Mouse (Mus musculus): ENCODE results near the gene Inhba.

Gene Inhba

DNA sequence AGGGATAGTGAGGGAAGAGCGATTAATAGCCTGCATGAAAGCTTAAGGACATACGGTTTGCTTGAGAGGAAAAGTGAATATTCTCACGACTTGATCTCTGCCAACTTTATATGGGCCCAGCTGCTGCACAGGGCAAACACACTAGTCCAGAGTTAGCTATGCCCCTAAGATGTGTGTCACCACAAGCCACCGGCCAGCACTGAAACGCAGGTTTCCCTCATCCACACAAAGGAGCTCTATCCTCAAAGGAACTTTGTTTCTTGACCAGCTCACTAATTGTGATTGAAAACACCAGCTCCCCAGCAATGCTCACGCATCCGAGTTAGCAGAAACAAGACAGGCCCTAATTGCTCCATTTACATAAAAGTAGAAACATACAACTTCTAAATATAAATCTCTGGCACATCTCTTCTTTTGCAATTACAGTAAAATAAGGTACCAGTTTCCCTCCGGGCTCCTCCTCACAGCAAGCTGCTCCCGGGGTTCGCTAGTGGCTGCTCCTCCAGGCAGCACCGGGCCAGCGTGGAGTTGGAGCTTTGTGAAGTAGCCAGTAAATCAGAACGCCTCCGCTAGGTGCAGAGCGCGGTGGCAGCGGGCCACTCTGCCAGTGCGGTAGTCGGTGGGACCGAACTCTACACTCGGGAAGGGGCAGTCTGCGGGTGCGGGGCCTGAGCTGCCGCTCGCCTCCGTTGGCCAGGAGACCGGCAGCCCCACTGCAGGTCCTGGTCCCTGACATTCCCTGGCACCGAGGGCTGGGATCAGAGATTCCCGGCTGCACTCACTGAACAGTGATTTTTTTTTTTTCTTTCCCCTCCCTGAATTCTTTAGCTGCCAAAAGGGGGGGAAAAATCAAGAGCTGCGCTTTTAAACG is at the start of gene Inhba:
TSS of gene Inhba (plus strand) at position 480 of the 871 bp plus-strand sequence.
- peak; percentile 19 for DNase-seq (ENCODE audit: low read depth, low spot score)

DNA sequence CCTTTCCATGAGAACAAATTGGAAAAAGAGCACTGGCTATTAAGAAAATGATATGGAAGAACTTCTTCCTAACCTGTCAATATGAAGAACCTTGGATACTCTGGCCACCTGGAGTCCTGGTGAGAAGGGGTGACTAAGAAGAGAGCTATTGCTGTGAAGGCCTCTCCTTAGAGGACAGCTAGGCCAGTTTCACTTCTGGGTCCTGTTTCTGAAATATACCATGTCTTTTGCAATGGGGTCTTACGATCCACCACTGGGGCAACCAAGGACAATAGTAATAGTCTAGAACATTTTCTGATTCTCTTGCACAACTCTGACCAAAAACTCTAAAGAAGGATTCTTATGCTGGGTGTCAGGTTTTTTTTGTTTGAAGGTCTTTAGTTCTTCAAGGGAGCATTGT is 35.1 kb upstream of the Inhba start:
- DNase-seq (ENCODE audit: low read depth, low spot score) = no peak

DNA sequence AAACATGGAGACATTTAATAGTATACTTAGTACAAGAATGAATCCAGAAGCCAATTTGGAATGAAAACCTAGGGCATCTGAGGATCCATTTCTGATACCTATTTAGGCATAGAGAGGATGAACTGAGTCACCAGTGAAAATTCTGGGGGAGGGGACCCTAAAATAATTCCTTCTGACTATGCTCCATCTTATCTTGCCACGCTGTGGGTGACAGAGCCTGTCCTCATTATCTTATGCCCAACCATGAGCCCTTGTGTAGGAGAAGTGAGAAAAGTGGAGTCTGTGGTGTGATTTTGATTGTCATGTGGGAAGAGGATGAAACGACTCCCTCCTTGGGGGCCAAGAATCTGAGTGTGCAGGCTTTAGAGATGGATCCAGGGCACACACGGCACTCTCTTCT is 32.1 kb upstream of the Inhba start:
- DNase-seq (ENCODE audit: low read depth, low spot score) = no peak

DNA sequence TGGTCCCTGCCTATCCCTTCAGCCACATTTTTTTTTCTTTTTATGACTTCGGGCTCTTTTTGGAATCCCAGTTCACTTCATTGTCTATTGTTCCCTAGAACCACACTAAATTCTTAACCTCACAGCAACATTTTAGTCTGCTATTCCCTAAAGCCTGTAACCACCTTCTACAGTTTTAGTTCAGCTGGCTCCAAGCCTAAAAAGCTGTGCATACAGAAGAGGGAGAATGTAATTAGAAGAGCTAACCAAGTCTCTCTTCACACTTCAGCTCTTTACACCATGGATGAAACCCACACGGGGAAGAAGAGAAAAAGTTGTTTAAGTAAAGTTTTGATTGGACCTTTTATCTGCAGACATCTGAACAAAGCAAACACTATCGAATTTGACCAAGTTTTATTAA is 29.6 kb upstream of the Inhba start:
- DNase-seq (ENCODE audit: low read depth, low spot score) = no peak

DNA sequence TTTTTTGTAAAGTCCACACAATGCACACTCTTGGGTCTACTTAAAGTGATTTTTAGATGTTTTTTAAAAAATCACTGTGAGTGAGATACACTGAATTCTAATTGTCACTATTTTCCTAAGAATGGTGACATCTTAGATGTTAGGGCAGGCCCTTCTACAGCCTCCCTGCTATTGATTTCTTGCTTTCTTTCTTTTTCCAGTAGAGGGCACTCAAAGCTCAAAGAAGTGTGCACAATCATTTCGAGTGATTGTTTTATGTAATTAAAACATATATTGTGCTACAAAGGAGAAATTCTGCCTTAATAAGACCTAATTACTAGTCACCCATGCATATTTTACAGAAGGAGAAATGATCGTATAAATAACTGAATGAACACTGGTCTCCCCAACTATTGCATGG is 25.9 kb upstream of the Inhba start:
- DNase-seq (ENCODE audit: low read depth, low spot score) = no peak

DNA sequence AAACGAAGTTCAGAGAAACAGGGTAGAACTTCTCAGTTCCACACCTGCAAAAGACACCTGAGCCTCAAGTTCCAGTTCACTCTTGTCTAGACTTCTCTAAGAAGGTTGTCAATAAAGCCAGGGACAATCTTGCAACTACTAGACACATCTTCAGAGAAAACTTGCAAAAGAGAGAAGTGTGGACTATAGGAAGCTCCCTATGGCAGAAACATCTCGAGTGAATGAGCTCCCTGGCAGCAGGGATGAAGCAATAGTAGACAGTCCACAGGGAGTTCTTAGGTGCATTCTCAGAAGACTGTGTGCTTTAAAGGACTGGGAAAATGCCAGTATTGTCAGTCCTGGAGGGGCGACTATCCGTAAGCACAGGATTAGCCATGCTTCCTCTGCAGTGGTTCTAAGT is 25.5 kb upstream of the Inhba start:
- DNase-seq (ENCODE audit: low read depth, low spot score) = no peak

DNA sequence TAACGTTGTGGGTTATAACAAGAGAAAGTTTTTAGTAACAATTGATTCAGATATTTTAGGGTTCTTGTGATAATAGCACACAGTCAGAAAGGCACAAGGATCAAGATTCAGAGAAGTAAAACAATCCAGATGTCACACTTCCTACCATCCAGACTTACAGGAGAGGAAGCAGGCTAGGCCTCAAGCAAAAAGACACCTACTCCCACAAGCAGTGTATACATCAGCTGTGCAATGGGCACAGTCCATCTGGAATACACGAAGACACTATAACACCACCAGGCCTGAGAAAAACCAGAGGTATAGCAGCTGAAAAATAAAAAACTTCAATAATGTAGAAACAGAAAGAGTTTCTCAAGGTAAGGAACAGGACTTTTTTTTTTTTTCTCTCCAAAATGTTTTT is 16.3 kb upstream of the Inhba start:
- DNase-seq (ENCODE audit: low read depth, low spot score) = no peak

DNA sequence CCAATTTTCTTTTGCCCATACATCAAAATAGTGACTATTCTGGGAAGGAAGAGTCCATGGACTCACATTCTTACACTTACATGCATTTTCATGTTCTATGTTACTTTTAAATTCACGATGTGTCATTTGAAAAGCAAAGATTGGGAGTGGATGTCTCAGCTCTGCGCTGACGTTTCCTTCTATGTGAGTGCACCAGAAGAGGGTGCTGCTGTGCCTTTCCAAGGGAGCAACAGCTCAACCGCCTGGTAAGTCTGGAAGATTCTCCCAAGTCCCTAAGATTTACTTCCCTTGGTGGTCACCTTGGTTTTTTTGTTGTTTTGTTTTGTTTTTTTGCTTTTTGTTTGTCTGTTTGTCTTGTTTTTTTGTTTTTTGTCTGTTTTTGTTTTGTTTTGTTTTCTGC is 6.1 kb upstream of the Inhba start:
- DNase-seq (ENCODE audit: low read depth, low spot score) = no peak

DNA sequence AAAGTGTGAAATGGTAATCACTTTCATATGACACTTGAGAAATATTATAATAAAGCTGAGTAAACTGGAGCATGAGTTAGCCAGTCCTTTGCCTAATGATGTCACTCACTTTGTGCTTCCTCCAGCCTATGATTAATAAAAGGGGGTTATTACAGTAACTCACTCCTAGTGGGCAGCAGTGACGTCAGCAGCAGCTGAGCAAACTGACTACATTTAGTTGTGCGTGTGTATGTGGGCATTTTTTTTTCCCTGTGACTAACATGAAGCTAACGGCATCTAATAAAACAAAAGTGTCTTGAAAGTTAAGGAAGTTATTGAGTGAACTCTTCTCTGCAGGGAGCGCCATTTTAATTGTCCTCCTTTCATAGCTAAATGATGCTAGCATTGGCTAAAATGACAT is 3.9 kb upstream of the Inhba start:
- no peak for DNase-seq (ENCODE audit: low read depth, low spot score)

DNA sequence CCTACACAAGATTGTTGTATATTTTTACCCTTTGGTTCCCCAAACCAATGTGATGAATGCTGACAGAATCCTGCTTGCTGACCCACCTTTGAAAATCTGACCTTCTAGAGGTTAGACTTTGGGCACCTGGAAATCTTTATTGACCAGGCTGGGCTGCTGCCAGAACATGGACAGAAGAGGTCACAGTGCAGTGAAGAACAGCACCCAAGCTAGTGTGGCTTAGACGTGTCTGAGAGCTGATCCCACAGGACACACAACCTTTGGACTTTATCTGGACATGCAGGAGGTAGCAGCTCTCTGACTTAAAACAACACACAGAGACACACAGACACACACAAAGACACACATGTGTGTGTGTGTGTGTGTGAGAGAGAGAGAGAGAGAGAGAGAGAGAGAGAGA is 3.3 kb upstream of the Inhba start:
- DNase-seq (ENCODE audit: low read depth, low spot score) = no peak

DNA sequence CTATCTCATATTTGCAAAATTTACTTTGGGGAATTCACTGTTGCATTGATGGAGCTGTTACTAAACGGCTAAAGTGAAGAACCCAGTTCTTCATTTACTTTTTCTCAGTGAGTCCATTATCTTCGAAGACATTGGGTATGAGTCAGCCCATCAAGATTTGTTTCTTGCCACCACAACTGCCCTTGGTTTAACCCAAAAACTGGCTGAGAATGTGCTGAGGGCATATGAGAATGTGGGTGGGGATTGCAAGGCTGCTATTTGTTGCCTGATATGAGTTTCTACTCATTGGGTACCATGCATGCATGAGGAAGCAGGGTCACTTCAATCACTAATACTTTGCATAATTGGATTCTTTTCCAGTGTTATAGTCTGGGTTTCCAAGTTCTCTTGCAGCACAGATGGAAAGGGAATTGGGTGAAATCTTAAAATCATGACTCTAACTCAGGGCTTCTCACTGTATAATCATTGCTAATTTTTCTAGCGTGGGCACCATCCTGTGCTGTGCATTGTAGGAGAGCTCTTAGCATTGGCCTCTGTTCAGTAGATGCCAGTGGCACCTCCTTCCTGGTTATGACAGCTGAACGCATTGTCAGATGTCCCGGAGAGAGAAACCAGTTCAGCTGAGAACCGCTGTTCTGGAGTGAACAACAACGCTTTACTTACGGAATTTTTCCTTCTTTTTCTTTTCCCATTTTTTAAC is 1.7 kb upstream of the Inhba start:
- no peak for DNase-seq (ENCODE audit: low read depth, low spot score)

DNA sequence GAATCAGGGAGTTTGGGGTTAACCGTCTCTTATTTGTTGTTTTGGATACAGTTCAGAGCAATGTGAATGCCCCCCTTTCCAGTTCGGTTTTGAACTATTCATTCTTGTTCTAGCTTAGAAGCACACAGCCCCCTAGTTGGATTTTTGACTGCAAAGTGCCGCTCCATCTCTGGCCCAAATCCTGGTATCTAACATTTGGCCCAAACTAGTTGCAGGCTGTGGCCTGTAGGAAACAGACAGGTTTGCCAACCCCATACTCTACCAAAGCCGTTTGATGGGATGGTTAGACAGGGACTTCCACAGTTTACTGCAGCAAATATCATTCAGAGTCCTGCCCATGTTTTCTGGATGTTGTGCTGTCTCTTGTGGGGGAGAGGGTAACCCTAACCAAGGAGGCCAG is 1.1 kb upstream of the Inhba start:
- no peak for DNase-seq (ENCODE audit: low read depth, low spot score)

DNA sequence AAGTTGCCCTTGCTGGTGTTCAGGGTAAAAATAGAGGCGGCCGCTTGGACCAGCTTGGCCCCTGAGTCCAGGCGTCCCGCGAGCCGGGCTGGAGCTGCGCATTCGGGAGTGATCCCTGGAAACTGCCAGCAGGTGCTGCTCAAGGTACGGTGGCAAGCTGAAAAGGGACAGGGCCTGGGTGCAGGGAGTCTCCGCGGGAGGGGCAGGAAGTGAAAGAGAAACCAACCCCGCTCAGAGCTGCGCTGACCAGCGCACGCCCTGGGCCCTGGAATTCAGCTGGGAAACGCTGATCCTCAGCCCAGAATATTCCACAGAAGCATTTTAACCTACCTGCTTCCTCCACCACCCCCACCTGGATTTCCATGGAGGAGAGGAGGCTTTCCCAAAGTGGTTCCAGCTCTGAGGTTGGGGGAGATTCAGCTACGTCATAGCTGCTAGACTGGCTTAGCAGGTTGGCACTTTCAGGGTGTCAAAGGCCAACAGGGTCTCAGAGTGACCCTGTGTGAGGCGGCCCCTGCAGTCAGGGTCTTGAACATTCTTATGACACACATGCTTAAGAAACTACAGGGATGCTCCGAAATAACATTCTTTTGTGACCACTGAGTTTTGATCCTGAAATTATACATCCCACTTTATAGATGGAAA is 714 bp downstream of the Inhba start:
- DNase-seq (ENCODE audit: low read depth, low spot score) = peak; percentile 57

DNA sequence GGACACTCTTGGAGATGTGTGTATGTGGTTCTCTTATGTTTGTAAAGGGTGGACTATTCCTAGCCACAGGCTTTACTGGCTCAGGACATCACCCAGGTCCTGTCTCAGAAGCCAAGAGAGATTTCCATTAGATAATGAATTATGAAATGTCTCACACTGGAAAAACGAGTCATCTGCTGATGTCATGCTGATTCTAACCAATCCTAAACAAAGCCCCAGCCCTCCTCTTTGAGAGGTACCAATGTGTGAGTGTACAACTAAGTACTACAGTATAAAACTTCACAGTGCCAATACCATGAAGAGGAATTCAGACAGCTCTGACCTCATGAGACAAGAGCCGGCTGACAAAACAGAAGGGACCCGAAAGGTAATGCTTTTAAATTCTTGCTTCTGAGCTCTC is 2.5 kb downstream of the Inhba start:
- no peak for DNase-seq (ENCODE audit: low read depth, low spot score)

DNA sequence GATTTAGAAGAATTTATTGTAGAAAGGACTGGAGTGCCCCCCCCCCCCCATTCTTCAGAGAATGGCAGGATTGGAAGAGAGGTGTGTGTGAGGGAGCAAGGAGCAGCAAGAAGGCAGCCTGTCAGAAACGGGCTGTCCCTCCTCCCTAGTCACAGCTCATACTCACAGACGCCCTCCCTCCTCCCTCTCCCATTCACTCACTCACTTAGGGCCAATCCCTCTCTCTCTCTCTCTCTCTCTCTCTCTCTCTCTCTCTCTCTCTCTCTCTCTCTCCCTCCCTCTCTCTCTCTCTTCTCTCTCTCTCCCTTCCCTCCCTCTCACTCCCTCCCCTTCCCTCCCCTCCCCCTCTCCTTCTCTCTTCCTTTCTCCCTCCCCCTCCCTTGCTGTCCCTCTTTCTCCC is 4.9 kb downstream of the Inhba start:
- no peak for DNase-seq (ENCODE audit: low read depth, low spot score)

DNA sequence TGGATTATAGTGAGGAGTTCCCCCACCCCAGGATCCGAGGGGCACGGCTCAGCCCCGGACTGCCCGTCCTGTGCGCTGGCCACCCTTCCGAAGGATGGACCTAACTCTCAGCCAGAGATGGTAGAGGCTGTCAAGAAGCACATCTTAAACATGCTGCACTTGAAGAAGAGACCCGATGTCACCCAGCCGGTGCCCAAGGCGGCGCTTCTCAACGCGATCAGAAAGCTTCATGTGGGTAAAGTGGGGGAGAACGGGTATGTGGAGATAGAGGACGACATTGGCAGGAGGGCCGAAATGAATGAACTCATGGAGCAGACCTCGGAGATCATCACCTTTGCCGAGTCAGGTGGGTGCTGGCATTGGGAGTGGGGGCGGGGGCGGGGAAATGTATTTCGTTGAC is 5.7 kb downstream of the Inhba start:
- no peak for DNase-seq (ENCODE audit: low read depth, low spot score)

DNA sequence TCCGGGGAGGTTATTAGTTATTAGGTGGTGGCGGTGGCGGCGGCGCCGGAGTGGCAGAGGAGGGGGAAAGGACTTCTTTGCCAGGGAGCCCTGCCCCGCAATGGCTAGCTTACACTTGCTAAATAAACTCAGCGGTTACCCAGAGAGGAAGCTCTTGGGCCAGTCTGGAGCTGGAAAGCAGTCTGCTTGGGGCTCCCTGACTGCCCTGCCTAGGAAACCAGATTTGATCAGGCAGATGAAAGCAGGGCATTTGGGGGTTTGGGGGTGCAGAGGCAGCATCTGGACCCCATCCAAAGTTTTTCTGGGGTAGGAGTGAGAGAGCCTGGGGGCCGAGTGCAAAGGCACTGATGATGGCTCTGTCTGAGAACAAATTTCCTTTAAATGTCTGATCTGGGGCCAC is 6.1 kb downstream of the Inhba start:
- DNase-seq (ENCODE audit: low read depth, low spot score) = no peak

DNA sequence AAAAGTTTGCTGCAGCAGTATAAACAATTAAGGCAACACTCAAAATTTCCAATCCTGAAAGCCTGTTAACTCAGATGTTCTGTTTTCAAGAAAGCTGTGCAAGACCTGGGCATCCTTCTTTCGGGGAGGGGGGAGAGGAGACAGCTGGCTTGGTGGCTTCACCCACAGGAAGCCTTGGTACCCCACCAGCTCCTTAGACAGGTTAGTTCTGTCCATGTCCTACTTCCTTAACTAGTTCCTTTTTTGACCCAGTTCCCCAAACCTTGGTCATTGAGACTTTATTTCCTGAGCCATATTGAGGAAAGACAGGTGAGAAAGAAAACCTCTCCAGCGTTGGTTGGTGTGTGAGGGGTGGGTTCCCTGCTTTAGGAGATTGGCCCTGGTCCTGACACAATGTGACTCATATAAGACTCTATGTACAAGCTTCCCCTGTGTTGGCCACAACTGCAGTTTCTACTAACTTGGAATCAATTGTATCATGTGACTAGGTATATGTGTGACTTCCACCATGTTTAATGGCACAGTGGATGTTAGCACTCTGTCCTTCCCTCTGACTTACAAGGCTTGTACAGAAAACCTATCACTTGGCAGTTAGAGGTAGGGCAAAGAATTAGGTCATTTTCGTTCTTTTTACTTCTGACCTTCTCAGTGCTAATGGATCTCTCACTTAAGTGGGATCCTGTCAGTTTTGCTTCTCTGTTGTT is 7.3 kb downstream of the Inhba start:
- DNase-seq (ENCODE audit: low read depth, low spot score) = no peak

DNA sequence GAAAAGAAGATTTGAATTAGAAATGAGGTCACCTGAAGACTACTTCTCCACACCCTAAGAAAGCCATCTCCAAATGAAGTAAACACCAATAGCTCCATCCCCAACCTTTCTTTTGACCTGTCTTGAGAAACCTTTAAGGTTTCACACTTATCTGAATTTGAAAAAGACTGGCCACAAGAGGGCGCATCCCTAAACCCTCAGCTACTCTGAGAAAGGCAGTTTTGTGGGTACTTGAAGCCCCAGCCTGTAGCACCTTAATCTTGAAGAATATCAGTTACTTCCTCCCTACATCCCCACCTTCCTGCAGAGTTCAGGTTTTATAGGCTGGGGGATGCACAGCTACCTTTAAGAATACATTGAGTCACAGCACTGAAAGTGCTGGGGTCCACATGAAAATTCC is 9.0 kb downstream of the Inhba start:
- DNase-seq (ENCODE audit: low read depth, low spot score) = peak; percentile 39

DNA sequence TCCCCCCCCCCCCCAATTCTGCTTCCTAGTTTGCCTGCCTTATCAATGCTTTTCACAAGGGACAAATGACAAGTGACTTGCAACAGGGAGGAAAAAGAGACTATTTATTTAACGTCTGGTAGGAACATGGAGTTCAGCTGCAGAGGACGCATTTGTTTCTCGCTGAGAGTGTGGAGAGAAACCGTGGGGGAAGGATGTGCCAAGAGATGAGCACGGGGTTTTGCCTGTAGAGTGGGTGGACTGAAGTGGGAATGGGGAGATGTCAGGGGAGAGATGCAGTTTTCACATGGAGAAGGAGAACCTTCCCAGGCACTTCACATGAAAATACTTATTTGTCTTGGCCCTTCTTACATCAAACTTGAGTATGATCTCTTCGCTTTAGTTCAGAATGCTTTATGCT is 9.5 kb downstream of the Inhba start:
- DNase-seq (ENCODE audit: low read depth, low spot score) = no peak

DNA sequence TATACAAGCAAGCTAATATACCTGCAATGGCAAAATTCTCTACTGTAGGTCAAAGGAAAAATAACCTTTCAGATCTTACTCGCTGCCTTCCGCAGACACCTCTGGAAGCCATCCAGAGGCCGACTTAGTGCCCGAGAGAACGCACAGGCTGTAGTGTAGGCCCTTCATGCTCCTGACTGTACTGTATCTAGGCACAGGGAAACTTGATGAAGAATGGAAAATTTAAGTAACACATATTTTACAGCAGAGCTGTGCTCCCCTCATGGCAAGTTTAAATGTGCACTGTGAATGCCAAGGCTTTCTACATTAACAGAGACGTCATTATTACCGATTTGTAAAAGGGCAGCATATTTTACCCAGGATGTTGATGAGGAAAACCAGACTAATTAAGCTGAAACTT is 10.2 kb downstream of the Inhba start:
- DNase-seq (ENCODE audit: low read depth, low spot score) = no peak

DNA sequence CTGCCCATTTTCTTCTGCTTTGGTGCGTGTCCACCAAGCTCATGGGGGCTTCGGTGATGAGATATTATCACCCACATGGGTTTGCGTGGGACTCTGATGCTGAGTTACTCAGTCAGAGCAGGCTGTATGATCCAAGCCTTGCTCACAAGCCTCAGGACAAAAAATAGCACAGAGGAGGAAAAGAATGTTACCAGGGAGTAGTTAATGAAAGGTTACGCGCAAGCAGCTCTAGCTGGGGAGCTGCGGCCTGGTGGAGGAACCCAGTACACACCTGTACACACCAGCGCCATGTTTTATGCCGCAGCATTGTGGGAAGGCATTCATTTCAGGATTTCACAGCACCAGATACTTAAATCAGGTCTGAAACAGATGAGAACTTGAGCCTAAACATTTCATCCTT is 10.9 kb downstream of the Inhba start:
- no peak for DNase-seq (ENCODE audit: low read depth, low spot score)

Measured in embryo, embryonic 11.5 days (tissue).